8 mouse cellular contexts compared by ENCODE assay signal in the genomic region with DNA sequence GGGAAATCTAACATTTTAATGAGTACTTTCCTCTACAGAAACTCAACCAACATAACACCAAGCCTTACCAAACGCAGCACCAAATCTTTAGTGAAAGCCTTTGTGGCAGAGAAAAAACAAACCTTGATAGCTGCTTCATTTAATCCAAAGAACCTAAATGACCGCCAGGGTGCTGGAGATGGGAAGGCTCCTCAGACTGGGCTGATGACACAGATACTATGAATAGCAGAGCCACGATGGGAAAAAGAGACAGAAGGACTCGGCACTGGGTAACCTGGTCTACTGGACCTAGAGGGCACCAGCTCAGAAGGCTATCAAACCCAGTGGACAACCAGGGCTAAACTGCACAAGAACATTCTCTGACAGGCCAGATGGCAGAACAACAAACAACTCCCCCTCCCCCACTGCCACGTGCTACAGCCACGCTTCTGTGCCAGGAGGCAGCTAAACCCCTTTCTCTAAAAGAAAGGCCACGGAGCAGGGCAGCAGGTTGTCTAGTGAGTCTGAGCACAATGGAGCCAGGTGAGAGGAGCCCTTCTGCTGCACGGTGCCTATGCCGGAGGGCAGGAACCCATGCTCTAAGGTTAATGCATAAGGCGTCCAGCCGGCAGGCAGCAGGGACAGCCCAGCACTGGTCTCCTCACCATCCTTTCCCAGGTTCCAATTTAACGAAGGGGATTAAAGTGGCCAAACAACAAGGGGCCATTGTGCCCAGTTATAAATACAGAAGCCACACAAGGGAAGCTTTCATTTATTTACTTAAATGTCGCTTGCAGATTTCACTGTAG. TPM values are rescaled to one million over a fixed set of nuclear protein-coding genes. Genes with fewer than 3 reads are reported as not detected.
DNase-seq lines count a peak whose midpoint lies in the region; ATAC-seq and TF ChIP-seq lines count a peak whose summit lies in the region.
"Had no signal": no experiment of that assay in that cellular context is flagged by ENCODE, and none has a peak within 500 bp of the region (broad histone marks: within the 10 kb centered on the region; RNA-seq: fewer than 3 reads in every experiment).

No protein-coding gene starts in this region.

- peak; percentile 26; the same call in 1 of the 2 replicates for ATAC-seq in cerebellum, adult (ENCODE audit: insufficient number of reproducible peaks, low FRiP score, low TSS enrichment)
- peak; percentile 55; the same call in 1 of the 2 replicates for ATAC-seq in forebrain, embryonic 13.5 days
- peak; percentile 62 for ATAC-seq in hindbrain, postnatal 0 days
- no peak for ATAC-seq in neural tube, embryonic 14.5 days (ENCODE audit: low read depth)
- ATAC-seq in megakaryocyte-erythroid progenitor cell, adult 5-6 weeks (replicated peaks; ENCODE audit: low FRiP score, low TSS enrichment, poor library complexity, severe bottlenecking) = no peak

- intact Hi-C loops in left cerebral cortex, postnatal 25 days (cut with DNase I) = no loop called here

- H3K4me2 ChIP-seq in forebrain, embryonic 13.5 days = peak overlapping the region; percentile 53
- peak overlapping the region; percentile 51 for H3K4me2 ChIP-seq in hindbrain, postnatal 0 days (ENCODE audit: low read depth, low read length)
- H3K4me2 ChIP-seq in neural tube, embryonic 14.5 days (ENCODE audit: low read depth, low read length) = peak overlapping the region; percentile 51
- H3K4me2 ChIP-seq: liver, embryonic 13.5 days had no signal

- H3K27ac ChIP-seq in forebrain, embryonic 13.5 days = peak overlapping the region; percentile 93
- H3K27ac ChIP-seq in hindbrain, postnatal 0 days = peak overlapping the region; percentile 89
- H3K27ac ChIP-seq in neural tube, embryonic 14.5 days (ENCODE audit: low read depth, low read length) = peak overlapping the region; percentile 85
- H3K27ac ChIP-seq: liver, embryonic 13.5 days had no signal

- no peaks in the 10 kb centered on the region for H3K9me3 ChIP-seq in forebrain, embryonic 13.5 days (replicated peaks)
- no peaks in the 10 kb centered on the region for H3K9me3 ChIP-seq in hindbrain, postnatal 0 days (ENCODE audit: low read length)
- H3K9me3 ChIP-seq in neural tube, embryonic 14.5 days (ENCODE audit: control insufficient read depth, low read length) = no peaks in the 10 kb centered on the region
- H3K9me3 ChIP-seq: liver, embryonic 13.5 days had no signal

- peak overlapping the region; percentile 57 for H3K9ac ChIP-seq in forebrain, embryonic 13.5 days
- H3K9ac ChIP-seq in hindbrain, postnatal 0 days (replicated peaks; ENCODE audit: low read length) = peak overlapping the region; percentile 47
- H3K9ac ChIP-seq in neural tube, embryonic 14.5 days (replicated peaks; ENCODE audit: low read depth, low read length) = peak overlapping the region; percentile 60
- H3K9ac ChIP-seq: liver, embryonic 13.5 days had no signal

- TF ChIP-seq CTCF in hindbrain, postnatal 0 days (IDR thresholded peaks at IDR 0.05; ENCODE audit: low read depth) = peak; percentile 29

- peak; percentile 80 for DNase-seq in adrenal gland, postnatal 10 days
- DNase-seq in hindbrain, postnatal 0 days (ENCODE audit: low spot score) = peak; percentile 87
- DNase-seq in left cerebral cortex, postnatal 25 days (ENCODE audit: low spot score in 2 of 2) = peak; percentile 66 to 73
- DNase-seq: liver, embryonic 13.5 days had no signal

- peaks cover 80% of the 10 kb centered on the region for H3K4me1 ChIP-seq in forebrain, embryonic 13.5 days
- H3K4me1 ChIP-seq in hindbrain, postnatal 0 days (ENCODE audit: insufficient read depth, low read length) = peaks cover 71% of the 10 kb centered on the region
- peaks cover 64% of the 10 kb centered on the region for H3K4me1 ChIP-seq in neural tube, embryonic 14.5 days (ENCODE audit: control insufficient read depth, insufficient read depth, low read length)

- H3K4me3 ChIP-seq in forebrain, embryonic 13.5 days = peak overlapping the region; percentile 17
- peak overlapping the region; percentile 14 for H3K4me3 ChIP-seq in hindbrain, postnatal 0 days (ENCODE audit: low read length)
- peak overlapping the region; percentile 18; the same call in 1 of the 2 replicates for H3K4me3 ChIP-seq in neural tube, embryonic 14.5 days (ENCODE audit: low read depth, low read length)
- H3K4me3 ChIP-seq: liver, embryonic 13.5 days had no signal

- H3K27me3 ChIP-seq in forebrain, embryonic 13.5 days = no peaks in the 10 kb centered on the region
- no peaks in the 10 kb centered on the region for H3K27me3 ChIP-seq in hindbrain, postnatal 0 days (ENCODE audit: insufficient read depth, low read length)
- H3K27me3 ChIP-seq in neural tube, embryonic 14.5 days (ENCODE audit: control insufficient read depth, insufficient read depth, low read length) = no peaks in the 10 kb centered on the region
- H3K27me3 ChIP-seq: liver, embryonic 13.5 days had no signal

- H3K36me3 ChIP-seq in forebrain, embryonic 13.5 days (ENCODE audit: poor library complexity, severe bottlenecking) = peaks cover 7% of the 10 kb centered on the region
- H3K36me3 ChIP-seq in hindbrain, postnatal 0 days (ENCODE audit: insufficient read depth, low read length) = no peaks in the 10 kb centered on the region; the same call in 1 of the 2 replicates
- H3K36me3 ChIP-seq in neural tube, embryonic 14.5 days (ENCODE audit: control insufficient read depth, insufficient read depth, low read length) = 0 out of 2 replicates have a peak, but pooled peaks cover 2% of the 10 kb centered on the region
- H3K36me3 ChIP-seq: liver, embryonic 13.5 days had no signal

- 11% methylated on average over 13 of the region's 13 CpGs for WGBS in forebrain, embryonic 13.5 days
- WGBS in hindbrain, postnatal 0 days = 9% methylated on average over 13 of the region's 13 CpGs
- 19% methylated on average over 13 of the region's 13 CpGs for WGBS in neural tube, embryonic 14.5 days

RNA-seq across cellular contexts. Expression of gene Cyth1, which starts 50.7 kb away (rescaled TPM):
- 10 to 100 TPM; 51.0 to 56.2 TPM for total RNA-seq in adrenal gland, postnatal 10 days (2021)
- 22.7 and 24.5 TPM in 2 replicates for polyA plus RNA-seq in forebrain, embryonic 13.5 days (2015; fragmentation: Nextera tagmentation; extraction: Ambion mirVana)
- total RNA-seq in hindbrain, postnatal 0 days (2014; rRNA removed) = 42.9 and 48.3 TPM in 2 replicates
- polyA plus RNA-seq in hindbrain, postnatal 0 days (2015; fragmentation: Nextera tagmentation; extraction: Ambion mirVana) = 15.7 and 19.5 TPM in 2 replicates
- total RNA-seq in left cerebral cortex, postnatal 25 days (2021) = 10 to 100 TPM; 64.9 to 70.1 TPM
- 16.0 and 17.7 TPM in 2 replicates for polyA plus RNA-seq in neural tube, embryonic 14.5 days (2014; fragmentation: Nextera tagmentation; extraction: Ambion mirVana)
- 6.8 and 14.3 TPM in 2 replicates for total RNA-seq in megakaryocyte-erythroid progenitor cell, adult 5-6 weeks (2014; fragmentation: Nextera tagmentation)
- 11.2 and 17.7 TPM in 2 replicates for total RNA-seq in megakaryocyte-erythroid progenitor cell, adult 5-6 weeks (2017)

Comparison
In these comparisons a context has a peak if more than half of its experiments do, and no peak if none do; other contexts are left out.
1. ATAC-seq: peak in cerebellum, adult (single experiment), forebrain, embryonic 13.5 days (single experiment) and hindbrain, postnatal 0 days (single experiment); none in neural tube, embryonic 14.5 days (single experiment) and megakaryocyte-erythroid progenitor cell, adult 5-6 weeks (single experiment).
2. Peak in every context shown above with its lines, with median percentiles within 50 percentile points of each other: DNase-seq, H3K27ac ChIP-seq, H3K4me2 ChIP-seq, H3K4me3 ChIP-seq and H3K9ac ChIP-seq.